Mouse (Mus musculus) frontal cortex, postnatal 10 days (tissue): Measurements from ENCODE around the gene Rnase11.
"Not testable (repeated sequence)": the region's sequence is repeated elsewhere in the genome, so short reads cannot be mapped to it uniquely, and the experiment has no call there.

Experiments used
- DNase-seq, 2 experiments: peaks; one replicate each; pipeline ENCODE4 v3.0.0; 2022; ENCODE audit warnings: low spot score in 2 of 2, mixed read lengths in 1 of 2

Gene Rnase11

DNA sequence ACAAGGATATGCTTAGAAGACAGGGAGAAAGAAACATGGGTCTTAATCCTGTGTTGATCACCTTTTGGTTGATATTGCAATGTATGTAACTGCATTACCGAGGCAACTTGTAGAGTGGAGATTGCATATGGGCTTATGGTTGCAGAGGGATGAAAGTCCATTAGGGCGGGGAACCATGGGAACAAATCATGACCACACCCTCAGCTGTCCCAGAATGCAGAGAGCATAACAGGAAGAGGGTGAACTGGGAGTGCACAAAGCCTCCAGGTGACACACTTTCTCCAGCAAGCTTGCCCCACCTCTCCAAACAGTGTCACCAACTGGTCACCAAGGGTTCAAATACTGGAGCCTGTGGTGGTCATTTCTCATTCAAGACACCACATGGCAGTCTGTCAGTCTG lies 31.1 kb upstream of the Rnase11 start:
- DNase-seq, result no peak

DNA sequence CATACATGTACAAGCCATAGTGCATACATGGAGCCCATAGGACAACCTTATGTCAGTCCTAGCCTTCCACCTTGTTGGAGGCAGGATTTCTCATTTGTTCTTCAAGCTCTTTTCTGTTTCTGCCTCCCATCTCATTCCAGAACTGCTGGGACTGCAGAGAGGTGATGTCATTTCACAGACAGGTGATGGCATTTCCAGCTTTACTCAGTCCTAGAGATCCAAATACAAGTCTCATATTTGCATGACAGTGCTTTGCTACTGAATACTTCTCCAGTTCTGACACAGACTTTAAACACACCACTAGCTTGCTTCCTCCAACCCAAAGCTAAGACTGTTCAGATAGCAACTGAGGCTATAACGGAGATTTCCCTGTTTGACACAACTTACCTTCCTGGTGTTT lies 29.2 kb upstream of the Rnase11 start:
- no peak for DNase-seq

DNA sequence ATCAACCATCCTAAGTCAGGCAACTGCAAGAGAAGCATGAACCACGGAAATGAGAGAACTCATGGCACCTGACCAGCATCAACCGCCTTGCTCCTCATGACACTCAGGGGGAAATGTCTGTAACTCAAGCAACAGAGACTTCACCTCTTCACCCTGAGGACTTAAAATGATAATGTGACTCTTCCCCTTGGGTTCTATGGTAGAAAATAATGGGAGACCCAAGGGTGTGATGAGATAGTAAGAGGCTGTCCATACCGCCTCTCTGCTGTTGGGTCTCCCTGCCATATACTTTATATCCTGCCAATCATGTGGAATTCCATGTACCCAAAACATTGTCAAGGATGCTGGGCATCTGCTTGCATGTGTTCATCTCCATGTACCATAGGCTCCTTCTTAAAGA lies 24.4 kb upstream of the Rnase11 start, which contains the start of gene Olfr750:
TSS of gene Olfr750 (minus strand) at position 101 of the 400 bp plus-strand sequence.
- no peak for DNase-seq

DNA sequence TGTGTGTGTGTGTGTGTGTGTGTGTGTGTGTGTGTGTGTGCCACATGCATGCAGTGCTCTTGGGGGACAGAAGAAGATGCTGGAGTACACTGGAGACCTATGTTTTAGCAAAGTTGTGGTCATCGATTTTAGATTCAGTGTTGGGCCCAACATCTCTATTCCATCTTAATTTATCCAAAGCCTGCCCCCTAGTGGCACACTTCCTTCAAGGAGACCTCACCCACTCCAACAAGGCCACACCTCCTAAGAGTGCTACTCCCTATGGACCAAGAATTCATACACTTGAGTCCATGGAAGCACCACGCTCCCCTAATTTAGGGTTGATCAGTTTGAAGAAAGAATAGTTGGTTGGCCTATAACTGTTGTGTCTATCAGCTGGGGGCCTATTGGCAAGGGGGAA lies 19.7 kb upstream of the Rnase11 start:
- DNase-seq, result no peak

DNA sequence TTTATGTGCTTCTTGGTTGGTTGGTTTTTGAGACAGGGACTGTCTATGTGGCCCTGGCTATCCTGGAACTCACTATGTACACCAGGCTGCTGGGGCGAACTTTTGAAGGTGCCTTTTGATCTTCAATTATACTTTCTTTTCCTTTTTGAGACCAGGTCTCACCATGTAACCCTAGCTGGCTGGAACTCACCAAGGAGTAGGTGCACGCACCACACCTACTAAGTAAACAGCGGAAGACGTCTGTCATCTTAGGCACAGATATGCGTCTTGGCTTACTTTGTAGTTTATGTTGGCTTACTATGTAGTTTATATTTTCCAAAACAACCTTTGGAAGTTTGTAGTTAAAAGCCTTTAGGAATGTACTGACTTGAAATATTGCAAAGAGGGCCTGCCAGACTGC lies 19.0 kb upstream of the Rnase11 start:
- DNase-seq, result no peak

DNA sequence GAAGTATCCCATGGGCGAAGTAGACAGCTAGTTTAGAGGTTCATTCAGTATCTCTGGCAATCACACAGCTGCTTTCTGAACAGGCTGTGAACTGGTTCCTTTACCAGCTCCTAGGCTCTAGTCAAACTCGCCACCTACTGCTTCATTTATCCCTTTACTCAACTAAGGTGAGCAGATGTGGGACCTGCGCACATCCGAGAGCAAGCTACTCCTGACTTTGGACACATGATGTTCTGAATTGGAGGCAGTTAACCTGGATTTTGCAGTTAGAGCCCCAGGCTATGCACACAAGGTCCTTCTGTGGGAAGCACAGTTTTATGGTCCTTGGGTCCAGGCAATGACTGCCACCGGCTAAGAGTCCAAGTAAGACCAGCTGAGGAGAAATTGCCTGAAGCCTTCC lies 10.8 kb upstream of the Rnase11 start:
- no peak for DNase-seq

DNA sequence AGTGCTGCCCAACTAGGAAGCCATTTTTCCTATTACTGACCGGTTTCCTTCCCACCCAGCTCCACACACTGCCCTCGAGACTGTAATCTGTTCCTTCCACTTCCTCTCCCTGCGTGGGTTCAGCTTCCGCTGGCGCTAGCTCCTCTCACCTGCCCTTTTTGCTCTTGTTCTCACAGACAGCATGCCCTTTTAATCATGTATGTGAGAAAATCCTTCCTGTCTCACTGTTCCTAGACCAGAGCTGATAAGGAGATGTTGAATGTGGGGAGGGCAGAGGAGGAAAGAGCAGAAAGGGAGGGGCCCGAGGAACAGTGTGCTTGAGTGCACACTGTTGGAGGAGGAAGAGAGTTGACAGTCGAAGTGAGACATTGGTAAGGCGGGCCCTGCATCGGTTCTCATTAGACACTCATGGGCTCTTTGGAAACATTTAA lies 7.5 kb upstream of the Rnase11 start, which contains the start of gene Rnase12:
TSS of gene Rnase12 (minus strand) at position 261 of the 431 bp plus-strand sequence.
- DNase-seq, result no peak

DNA sequence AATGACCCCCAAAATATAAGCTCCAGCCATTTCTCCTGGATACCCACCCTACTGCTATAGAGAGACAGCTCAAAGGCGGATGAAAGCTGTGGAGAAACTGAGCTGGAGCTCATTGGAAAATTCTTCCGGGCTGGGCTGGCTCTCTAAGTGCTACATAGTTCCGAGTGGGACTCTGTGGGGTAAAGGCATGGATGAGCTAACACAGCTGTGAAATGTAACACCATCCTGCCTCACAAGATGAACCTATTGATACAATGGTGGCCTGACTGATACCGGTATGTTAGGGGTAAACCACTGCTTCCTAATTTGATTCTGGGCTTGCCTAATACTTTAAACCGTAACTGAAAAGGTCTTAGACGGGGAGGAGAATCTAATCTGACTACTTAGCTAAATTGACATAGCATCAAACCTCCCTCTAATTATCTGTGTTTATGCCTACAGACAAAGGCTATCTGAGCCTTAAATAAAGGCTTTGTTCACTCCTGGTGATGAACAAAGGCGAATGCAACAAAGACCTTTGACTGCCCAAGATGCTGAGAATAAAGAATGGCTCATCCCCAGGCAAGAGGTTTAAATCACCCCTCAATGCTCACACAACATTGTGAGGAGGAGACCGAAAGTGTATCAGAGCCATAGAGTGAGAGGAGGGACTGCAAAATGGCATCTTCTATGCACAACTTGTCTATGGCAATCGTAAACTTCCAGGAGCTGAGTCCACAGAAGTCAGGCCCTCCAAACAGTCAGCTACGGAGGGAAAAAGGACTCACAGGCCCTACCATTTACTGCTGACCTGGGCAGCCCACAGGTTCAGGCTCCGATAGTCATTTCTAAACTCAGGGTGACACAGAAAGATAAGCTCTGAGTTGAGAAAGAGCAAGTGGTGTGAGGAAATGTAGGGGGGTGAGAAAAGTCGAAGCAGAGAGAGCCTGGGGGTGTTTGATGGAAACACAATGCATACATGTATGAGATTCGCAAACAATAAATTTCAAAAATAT lies 4.6 kb upstream of the Rnase11 start:
- DNase-seq, result no peak

DNA sequence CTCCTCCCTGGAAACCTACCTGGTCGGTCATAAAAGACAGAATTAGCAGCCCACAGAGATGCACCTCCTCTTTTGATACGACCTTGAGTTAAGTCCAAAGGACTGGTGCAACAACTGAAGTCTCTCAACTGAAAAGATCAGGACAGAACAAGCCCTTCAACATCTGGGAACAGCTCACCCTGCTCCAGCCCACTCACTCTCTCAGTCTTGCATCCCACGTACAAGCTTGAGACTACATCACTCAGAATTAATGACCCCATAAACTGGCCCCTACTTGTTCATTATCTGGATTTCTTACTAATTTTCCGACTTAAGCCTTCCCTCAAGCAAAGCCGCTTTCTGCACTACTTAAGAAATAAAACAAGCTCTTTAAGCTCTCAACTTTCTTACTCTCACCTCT lies 3.2 kb upstream of the Rnase11 start:
- DNase-seq, result no peak

DNA sequence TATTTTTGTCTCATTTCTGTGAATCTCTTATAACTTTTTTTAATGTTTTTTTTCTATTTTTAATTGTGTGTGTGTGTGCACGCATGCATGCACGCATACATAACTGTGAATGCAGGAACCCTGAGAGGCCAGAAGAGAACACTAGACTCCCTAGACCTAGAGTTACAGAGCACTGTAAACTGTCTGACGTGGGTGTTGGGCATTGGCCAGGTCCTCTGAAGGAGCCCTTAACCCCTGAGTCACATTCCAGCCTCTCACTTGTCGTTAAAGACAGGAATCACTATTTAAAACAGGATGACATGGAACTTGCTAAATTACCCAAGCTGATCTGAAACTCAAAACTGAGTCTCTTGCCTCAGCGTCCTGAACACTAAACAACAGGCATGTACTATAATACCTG lies 2.0 kb upstream of the Rnase11 start:
- DNase-seq, result no peak

DNA sequence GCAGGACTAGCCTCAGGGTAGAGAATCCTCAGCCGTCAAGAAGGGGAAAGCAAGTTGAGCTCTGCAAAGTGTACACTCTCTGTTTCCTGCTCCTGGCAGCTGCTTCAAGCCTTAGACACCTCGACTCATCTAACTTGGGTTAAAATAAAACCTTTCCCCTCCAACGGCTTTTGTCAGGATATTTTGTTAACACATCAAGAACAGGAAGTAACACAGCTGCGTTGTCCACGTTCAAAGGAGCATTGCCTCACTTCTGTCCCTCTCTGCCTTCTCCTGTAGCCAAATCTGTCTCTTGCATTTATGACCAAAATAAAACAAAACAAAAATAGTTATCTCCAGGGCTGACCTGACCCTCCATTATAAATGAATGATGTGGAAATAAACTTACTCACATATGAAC lies 2.1 kb downstream of the Rnase11 start:
- no peak for DNase-seq

DNA sequence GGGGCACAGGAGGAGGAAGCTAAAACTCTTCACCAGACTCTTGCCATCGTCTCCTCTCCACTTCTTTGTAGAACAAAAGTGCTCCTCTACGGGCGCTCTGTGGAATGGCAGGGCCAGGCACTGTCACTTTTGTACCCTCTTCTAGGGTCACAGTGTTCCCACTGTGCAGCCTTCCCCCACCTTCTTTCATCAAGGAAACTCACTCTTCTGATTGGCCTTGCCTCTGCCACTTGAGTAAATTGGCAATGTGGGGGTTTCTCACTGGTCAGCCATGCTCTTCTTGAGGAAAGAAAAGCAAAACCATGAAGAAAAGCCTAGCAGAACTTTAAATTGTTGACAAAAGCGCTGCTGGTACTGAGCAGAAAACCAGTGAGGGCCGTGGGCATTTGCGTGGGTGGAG lies 8.2 kb downstream of the Rnase11 start, which contains the start of gene Rnase9:
TSS of gene Rnase9 (minus strand) at position 101 of the 400 bp plus-strand sequence.
- DNase-seq, result no peak

DNA sequence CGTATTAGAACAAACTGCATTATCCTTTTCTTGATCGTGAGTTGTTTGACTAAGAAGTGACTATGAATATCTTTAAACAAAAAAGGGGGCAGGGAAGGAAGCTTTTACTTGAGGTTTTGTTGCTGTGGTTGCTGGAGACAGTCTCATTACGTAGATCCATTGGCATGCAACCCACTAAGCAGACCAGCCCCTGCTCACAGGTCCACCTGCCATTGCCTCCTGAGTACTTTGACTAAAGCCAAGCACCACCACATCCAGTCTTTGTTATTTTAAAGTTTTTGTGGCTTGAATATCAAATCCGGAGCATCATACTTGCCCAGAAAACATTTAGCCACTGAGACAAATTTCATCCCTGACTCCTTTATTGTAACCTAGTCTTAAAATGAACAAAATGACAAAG lies 13.7 kb downstream of the Rnase11 start:
- no peak for DNase-seq

DNA sequence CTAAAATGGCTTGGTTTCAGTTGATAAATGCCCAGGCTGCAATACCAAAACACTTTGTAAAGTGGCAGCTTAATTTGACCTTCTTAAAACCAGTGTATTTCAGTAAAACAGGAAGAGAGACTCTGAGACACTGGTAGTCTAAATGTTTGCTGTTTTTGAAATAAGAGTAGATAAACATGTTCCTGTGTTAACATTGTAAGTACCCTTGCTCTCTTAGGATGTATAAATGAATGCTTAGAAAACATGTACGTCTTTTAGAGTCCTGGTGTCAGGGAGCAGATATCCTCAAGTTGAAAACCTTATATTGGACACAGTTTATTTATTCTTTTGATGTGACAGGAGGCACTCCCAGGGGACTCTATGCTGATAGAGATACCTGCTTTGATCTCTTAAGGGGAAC lies 14.8 kb downstream of the Rnase11 start:
- DNase-seq, result no peak

DNA sequence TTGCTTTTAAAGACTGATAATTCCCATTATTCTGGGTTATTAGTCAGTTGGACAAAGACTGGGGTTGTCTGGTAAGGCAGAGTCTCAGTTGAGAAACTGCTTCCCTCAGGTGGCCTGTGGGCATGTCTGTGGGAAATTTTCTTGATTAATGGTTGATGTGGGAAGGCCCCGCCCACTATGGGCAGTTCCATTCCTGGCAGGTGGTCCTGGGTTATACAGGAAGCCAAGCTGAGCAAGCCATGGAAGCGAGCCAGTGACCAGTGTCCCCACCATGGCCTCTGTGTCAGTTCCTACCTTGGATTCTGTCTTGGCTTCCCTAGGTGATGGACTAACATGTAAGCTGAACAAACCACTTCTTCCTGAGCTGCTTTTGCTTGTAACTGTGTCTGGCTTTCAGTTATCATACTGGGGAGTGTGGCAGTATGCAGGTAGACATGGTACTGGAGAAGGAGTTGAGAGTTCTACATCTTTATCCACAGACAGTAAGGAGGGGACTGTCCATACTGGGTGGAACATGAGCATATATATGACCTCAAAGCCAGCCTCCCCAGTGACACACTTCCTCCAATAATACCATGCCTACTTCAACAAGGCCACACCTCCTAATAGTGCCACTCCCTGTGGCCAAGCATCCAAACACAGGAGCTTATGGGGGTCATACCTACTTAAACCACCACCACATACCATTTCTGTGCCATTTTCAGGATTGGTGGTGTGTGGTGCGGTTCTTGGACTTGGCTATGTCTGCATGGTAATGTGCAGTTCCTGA lies 22.4 kb downstream of the Rnase11 start:
- no peak for DNase-seq

DNA sequence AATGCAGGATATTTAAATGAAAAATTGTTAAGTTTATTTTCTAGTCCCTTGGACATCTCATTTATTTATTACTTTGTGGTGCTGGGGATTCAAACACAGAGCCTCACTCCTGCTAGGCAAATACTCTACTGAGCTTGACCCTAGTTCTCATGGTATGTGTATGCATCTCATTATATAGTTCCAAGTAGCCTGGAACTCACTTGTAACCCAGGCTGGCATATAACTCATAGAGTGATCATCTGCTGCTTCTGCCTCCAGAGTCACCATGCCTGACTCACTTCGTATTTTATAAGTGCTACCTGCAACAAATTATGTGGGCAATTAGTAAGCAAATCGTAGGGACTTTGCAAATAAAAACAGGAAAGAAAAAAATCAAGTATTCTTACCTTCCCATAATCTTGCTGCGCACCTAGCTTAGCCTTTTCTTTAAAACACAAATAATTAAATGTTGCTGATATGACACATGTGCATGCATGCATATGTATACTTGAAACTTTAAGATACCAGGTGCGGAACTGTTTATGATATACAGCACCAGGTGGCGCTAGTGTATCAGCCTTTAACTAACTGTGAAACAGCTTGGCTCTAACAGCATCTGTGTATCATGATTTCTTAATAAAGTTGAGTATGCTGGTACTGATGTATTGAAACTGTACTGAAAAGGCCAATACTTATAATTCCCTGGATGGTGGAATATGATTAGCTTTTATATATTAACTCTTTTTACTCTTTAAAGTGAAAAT lies 23.4 kb downstream of the Rnase11 start:
- DNase-seq, result peak in 1 of 2 experiments; percentile 42

DNA sequence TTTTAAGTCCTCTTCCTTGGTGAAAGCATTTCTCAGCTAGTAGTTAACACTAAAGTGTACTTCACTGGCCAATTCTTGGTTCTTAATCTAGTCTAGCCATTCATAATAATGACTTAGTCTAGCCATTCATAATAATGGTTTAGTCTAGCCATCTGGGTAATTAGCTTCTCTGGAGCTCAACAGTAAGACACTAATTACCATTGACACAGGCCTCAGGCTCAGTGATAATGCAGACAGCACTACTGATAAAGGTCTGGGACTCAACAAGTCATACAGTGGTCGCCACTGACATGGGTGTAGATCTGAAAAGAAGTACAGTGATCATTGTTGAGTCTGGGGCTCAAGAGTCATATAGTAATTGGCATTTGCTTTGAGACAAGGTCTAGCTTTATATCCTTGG lies 25.1 kb downstream of the Rnase11 start:
- no peak for DNase-seq

DNA sequence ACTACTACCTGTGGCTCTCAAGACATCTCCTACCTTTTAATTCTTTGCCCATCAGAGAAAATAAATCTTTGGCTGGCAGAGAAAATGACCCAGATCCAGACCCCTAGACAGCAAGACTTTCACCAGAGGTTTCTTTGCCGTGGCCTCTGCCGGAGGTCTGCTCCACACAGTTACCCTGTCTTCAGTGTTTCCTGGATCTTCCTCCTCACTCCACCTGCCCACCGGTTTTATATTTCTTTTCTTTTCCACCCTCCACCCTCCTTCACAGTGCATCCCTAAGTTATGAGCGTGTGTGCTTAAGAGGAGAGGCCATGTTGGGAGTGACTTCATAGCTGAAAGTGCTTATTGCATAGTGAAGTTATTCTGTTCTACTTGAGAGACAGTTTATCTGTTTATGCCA lies 26.5 kb downstream of the Rnase11 start:
- no peak for DNase-seq

DNA sequence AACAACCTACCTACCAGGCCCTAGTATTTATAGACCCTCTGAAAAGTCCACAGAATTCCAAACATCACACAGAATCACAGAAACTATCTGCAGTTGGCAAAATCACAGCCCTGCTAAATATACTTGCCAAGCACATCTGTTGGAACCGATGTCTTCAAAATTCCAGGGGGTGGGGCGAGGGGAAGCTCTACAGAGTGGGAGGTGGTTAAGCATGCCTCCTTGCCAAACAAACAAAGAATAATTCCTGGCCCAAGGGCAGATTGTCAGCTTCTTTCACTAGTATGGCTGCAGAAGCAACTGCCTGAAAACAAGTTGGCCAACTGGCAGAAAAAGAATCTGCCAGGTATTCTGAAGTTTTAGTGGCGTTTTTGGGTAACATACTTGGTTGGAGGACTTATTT lies 32.7 kb downstream of the Rnase11 start:
- DNase-seq, result no peak

DNA sequence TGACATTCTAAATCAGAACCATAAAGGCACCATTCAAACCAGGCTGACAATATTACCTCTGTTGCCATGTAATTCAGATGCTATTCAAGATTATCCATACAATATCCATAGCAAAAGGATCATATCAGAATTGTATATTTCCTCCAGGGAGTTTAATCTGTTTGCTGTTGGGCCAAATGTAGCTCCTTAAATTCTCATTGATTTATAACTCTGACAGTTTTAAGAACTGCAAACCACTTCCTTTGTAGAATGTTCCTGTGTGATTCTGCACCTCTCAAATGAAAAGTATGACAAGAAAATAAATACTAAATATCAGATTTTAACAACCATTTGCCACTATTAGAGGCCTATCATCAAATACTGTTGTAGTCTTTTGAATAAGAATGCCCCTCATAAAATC lies 34.2 kb downstream of the Rnase11 start:
- DNase-seq, result no peak

DNA sequence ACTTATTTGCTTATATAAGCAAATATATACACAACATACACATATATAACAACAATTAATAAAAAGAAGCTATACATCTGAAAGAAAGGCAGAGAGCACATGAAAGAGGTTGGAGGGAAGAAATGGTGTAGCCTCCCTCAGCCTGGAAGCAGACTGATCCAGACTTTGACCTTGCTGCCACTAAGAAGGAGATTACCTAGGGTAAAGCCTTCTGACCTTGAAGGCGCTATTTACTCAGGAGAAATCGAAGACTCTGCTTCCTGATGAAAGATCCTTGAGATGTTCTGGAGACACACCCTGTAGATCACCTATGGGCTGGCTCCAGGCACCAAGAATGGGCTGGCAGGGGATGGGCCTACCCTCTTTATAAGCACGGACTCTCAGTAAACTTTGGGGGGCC lies 35.2 kb downstream of the Rnase11 start:
- not testable (repeated sequence) for DNase-seq

DNA sequence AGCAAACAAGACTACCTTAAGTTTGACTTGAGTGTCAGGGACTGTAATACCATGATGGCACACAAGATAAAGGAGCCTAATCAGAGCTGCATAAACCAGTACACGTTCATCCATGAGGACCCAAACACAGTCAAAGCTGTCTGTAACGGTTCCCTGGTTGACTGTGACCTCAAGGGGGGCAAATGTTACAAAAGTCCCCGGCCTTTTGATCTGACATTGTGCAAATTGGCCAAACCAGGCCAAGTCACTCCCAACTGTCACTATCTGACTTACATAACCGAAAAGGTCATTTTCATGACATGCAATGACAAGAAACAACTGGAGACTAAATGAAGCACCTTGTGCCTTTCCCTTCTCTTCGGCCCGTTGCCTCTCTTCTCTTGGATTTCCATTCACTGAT lies 40.4 kb downstream of the Rnase11 start:
- no peak for DNase-seq
